Mouse (Mus musculus): ENCODE data around the gene Slc2a3.

The Slc2a3 gene

GRCm38 (mm10) chr6:122801301-122801800 lies at the start of gene Slc2a3:
Gene Slc2a3 (minus strand): TSS chr6:122801640.
- DNase-seq (ENCODE audit: low read depth, low spot score) = no peak

- DNase-seq (ENCODE audit: low read depth, low spot score) = no peak
Observed at GRCm38 (mm10) chr6:122843759-122844158, 42.3 kb upstream of the Slc2a3 start.

- no peak for DNase-seq (ENCODE audit: low read depth, low spot score)
Observed at GRCm38 (mm10) chr6:122837539-122837938, 36.1 kb upstream of the Slc2a3 start.

- no peak for DNase-seq (ENCODE audit: low read depth, low spot score)
Observed at GRCm38 (mm10) chr6:122836974-122837373, 35.5 kb upstream of the Slc2a3 start.

GRCm38 (mm10) chr6:122834365-122834764 lies 32.9 kb upstream of the Slc2a3 start:
- no peak for DNase-seq (ENCODE audit: low read depth, low spot score)

GRCm38 (mm10) chr6:122832880-122833279 lies 31.4 kb upstream of the Slc2a3 start:
- DNase-seq (ENCODE audit: low read depth, low spot score) = no peak

GRCm38 (mm10) chr6:122828086-122828485 lies 26.6 kb upstream of the Slc2a3 start:
- no peak for DNase-seq (ENCODE audit: low read depth, low spot score)

- peak; percentile 64 for DNase-seq (ENCODE audit: low read depth, low spot score)
Observed at GRCm38 (mm10) chr6:122825923-122826742, 24.7 kb upstream of the Slc2a3 start.

GRCm38 (mm10) chr6:122825166-122825565 lies 23.7 kb upstream of the Slc2a3 start:
- no peak for DNase-seq (ENCODE audit: low read depth, low spot score)

- DNase-seq (ENCODE audit: low read depth, low spot score) = peak; percentile 34
Observed at GRCm38 (mm10) chr6:122824086-122824485, 22.6 kb upstream of the Slc2a3 start.

- no peak for DNase-seq (ENCODE audit: low read depth, low spot score)
Observed at GRCm38 (mm10) chr6:122821822-122822221, 20.4 kb upstream of the Slc2a3 start.

GRCm38 (mm10) chr6:122820799-122821650 lies 19.6 kb upstream of the Slc2a3 start:
- no peak for DNase-seq (ENCODE audit: low read depth, low spot score)

GRCm38 (mm10) chr6:122820071-122820798 lies 18.8 kb upstream of the Slc2a3 start:
- DNase-seq (ENCODE audit: low read depth, low spot score) = no peak

- DNase-seq (ENCODE audit: low read depth, low spot score) = peak; percentile 48
Observed at GRCm38 (mm10) chr6:122819306-122820070, 18.0 kb upstream of the Slc2a3 start, which contains the start of gene Foxj2. Gene Foxj2 (plus strand): TSS chr6:122819914.

GRCm38 (mm10) chr6:122813640-122814039 lies 12.2 kb upstream of the Slc2a3 start:
- DNase-seq (ENCODE audit: low read depth, low spot score) = no peak

GRCm38 (mm10) chr6:122812716-122813115 lies 11.3 kb upstream of the Slc2a3 start:
- no peak for DNase-seq (ENCODE audit: low read depth, low spot score)

- DNase-seq (ENCODE audit: low read depth, low spot score) = peak; percentile 32
Observed at GRCm38 (mm10) chr6:122811771-122812600, 10.5 kb upstream of the Slc2a3 start.

GRCm38 (mm10) chr6:122811280-122811652 lies 9.8 kb upstream of the Slc2a3 start:
- DNase-seq (ENCODE audit: low read depth, low spot score) = peak; percentile 92

GRCm38 (mm10) chr6:122810615-122811279 lies 9.3 kb upstream of the Slc2a3 start:
- DNase-seq (ENCODE audit: low read depth, low spot score) = peak; percentile 99
